Mouse (Mus musculus) embryonic fibroblast, embryonic 13.5 days (primary cell): ENCODE results near the gene Dact2.

Source experiments
- CTCF ChIP-seq: IDR thresholded peaks from 2 replicates; pipeline ENCODE4 v1.5.1; 2011; ENCODE audit warnings: mild to moderate bottlenecking, control low read depth, low read length, moderate library complexity, borderline replicate concordance; ENCODE audit not compliant: insufficient read depth
- POLR2A ChIP-seq: IDR thresholded peaks from 2 replicates; pipeline ENCODE4 v1.6.1; 2011; ENCODE audit warnings: low read depth, mild to moderate bottlenecking, control low read depth, low read length, moderate library complexity

DNA sequence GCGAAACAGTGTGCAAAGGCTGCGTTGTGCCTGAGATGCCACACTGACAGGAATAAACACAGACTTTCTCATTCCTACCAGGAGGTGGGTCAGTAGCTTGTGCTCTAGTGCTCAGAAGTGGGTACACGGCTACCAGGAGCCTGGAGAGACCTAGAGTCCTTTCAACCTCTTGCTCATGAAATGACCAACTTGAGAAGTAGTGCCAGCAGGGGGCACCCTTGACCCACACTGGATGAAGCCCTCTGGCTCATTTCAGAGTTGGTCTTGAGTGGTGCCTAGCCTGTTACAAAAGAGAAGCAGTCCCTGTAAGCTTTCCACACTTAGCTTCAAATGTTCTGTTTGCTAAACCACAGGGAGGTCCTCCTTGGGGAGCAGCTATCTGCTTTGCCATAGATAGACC is 28.5 kb upstream of the Dact2 start:
- TF ChIP-seq POLR2A (no peak), CTCF (peak; percentile 48)
